Mouse (Mus musculus): ENCODE measurements at regions not wholly inside any gene's neighbourhood (a gene's known extent, or its start where the extent isn't known, plus 50 kb on each side); places are given as distances from the start of the nearest gene placed in this dataset.

DNA sequence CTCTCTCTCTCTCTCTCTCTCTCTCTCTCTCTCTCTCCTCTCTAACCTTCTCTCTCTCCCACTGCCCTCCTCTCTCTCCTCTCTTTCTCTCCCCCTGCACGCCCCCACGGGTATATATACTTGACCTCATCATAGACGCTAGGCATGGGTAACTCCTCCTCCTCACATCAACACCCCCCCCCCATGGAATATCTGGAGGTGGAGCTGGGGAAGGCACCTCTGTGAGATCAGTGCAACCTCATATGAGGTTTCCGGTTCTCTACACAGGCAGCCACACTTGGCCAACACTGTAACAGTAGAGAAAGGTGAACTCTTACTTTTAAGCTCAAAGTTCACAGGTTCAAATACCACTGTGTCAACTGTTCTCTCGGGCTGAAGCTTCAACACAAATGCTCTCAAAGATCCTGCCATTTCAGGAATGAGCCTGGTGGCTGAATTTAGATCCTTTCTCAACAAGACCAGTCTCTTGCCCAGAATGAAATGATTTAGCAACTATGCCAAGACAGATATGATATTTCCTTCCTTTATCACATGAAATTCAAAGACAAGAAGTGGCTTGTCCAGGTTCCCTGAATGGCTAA lies 172.1 kb upstream of the Bcl6 start:
- Histone ChIP-seq H3K9me3 (ENCODE audit: control insufficient read depth, low read length) (no peaks in the 10 kb centered on the region), H3K27ac (ENCODE audit: low read depth, low read length) (no peak overlapping the region), H3K4me2 (ENCODE audit: low read depth, low read length, severe bottlenecking) (no peak overlapping the region), H3K9ac (ENCODE audit: low read length) (no peak overlapping the region), H3K4me1 (replicated peaks; ENCODE audit: control insufficient read depth, insufficient read depth, low read length) (no peaks in the 10 kb centered on the region), H3K4me3 (ENCODE audit: low read depth, low read length) (no peak overlapping the region), H3K36me3 (ENCODE audit: control insufficient read depth, insufficient read depth, low read length) (no peaks in the 10 kb centered on the region), H3K27me3 (ENCODE audit: control insufficient read depth, insufficient read depth, low read length) (no peaks in the 10 kb centered on the region)
- 90% methylated on average over 5 of the region's 5 CpGs for WGBS
- ATAC-seq (replicated peaks; ENCODE audit: low FRiP score) (no peak), DNase-seq (ENCODE audit: low spot score) (no peak)

DNA sequence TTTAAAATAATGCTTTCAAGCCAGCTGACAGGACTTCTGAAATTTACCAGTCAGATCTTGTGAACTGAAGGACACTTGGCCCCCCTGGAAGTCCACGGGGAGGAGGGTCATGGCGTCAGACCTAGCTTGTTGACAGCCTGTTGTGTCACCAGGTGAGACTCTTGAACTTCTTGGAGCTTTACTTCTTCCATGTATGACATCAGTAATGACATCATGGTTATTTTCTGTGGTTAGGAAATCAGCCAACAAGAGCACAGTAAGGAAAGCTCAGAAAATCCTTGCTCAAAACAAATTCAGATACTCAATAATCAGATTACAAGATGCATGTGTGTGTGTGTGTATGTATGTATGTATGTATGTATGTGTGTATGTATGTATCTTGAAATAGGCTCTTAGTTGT lies 170.7 kb upstream of the Bcl6 start:
- Histone ChIP-seq H3K36me3 (ENCODE audit: control insufficient read depth, insufficient read depth, low read length) (no peaks in the 10 kb centered on the region), H3K27ac (ENCODE audit: low read depth, low read length) (no peak overlapping the region), H3K4me1 (replicated peaks; ENCODE audit: control insufficient read depth, insufficient read depth, low read length) (no peaks in the 10 kb centered on the region), H3K27me3 (ENCODE audit: control insufficient read depth, insufficient read depth, low read length) (no peaks in the 10 kb centered on the region), H3K9me3 (ENCODE audit: control insufficient read depth, low read length) (no peaks in the 10 kb centered on the region), H3K4me3 (ENCODE audit: low read depth, low read length) (no peak overlapping the region), H3K4me2 (ENCODE audit: low read depth, low read length, severe bottlenecking) (no peak overlapping the region), H3K9ac (ENCODE audit: low read length) (no peak overlapping the region)
- ATAC-seq (replicated peaks; ENCODE audit: low FRiP score) (no peak), DNase-seq (ENCODE audit: low spot score) (no peak)
- 83% methylated on average over 2 of the region's 2 CpGs for WGBS

DNA sequence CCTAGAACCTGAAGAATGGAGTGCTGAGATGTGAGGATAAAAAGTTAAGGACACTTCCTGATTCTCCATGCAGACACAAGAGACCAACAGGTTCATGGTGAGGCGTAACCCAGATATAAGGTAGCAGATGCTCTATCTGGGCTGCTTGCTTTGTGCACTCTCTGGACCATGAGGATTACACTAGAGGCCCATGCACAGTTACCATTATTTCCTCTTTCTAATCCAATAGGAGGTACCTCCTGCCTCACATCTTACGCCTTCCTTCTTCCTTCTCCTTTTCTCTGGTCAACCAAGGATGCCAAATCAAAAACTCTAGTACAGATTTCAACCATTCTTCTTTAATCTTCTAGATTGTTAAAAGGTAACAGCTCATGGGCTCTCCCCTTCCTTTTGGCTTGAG lies 169.1 kb upstream of the Bcl6 start:
- H3K4me2 ChIP-seq (ENCODE audit: low read depth, low read length, severe bottlenecking): no peak overlapping the region
- H3K36me3 ChIP-seq (ENCODE audit: control insufficient read depth, insufficient read depth, low read length): no peaks in the 10 kb centered on the region
- H3K27ac ChIP-seq (ENCODE audit: low read depth, low read length): no peak overlapping the region
- no peak for ATAC-seq (replicated peaks; ENCODE audit: low FRiP score)
- H3K9me3 ChIP-seq (ENCODE audit: control insufficient read depth, low read length): no peaks in the 10 kb centered on the region
- H3K4me1 ChIP-seq (replicated peaks; ENCODE audit: control insufficient read depth, insufficient read depth, low read length): no peaks in the 10 kb centered on the region
- 93% methylated on average over 2 of the region's 2 CpGs for WGBS
- no peak overlapping the region for H3K4me3 ChIP-seq (ENCODE audit: low read depth, low read length)
- DNase-seq (ENCODE audit: low spot score): no peak
- H3K27me3 ChIP-seq (ENCODE audit: control insufficient read depth, insufficient read depth, low read length): no peaks in the 10 kb centered on the region
- no peak overlapping the region for H3K9ac ChIP-seq (ENCODE audit: low read length)

DNA sequence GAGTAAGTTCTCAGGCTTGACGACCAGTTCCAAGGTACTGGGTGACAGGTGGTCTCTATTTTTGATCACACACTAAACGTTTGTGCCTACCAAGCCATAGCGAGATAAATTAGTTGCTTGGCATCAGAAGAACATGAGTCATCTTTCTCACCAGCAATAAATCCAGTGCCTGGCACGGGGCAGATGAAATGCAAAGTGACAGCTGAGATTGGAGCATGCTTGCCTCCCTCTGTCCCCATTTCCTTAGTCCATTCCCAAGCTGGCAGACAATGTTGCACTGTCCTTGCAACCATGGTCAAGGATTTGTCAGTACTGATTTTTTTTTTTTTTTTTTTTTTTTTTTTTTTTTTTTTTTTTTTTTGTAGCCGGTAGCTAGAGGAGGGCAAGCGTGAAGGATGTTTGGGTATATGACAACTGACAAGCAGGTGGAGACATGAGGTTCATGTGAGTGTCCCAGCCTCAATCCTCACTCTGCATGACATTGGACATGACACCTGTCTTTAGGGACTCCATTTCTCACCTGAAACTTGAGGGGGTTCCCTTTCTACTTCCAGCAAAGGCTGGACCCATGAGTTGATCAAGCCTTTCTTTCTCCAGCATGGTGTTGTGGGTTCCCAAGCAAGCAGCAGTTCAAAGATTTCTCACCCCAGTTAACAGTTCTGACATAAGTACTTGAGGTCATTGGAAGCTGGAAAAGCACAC lies 168.2 kb upstream of the Bcl6 start:
- Histone ChIP-seq H3K4me1 (replicated peaks; ENCODE audit: control insufficient read depth, insufficient read depth, low read length) (no peaks in the 10 kb centered on the region), H3K27me3 (ENCODE audit: control insufficient read depth, insufficient read depth, low read length) (no peaks in the 10 kb centered on the region), H3K36me3 (ENCODE audit: control insufficient read depth, insufficient read depth, low read length) (no peaks in the 10 kb centered on the region), H3K9me3 (ENCODE audit: control insufficient read depth, low read length) (no peaks in the 10 kb centered on the region), H3K27ac (ENCODE audit: low read depth, low read length) (no peak overlapping the region), H3K4me2 (ENCODE audit: low read depth, low read length, severe bottlenecking) (no peak overlapping the region), H3K9ac (ENCODE audit: low read length) (no peak overlapping the region), H3K4me3 (ENCODE audit: low read depth, low read length) (no peak overlapping the region)
- ATAC-seq (replicated peaks; ENCODE audit: low FRiP score) (no peak), DNase-seq (ENCODE audit: low spot score) (no peak)
- WGBS: 86% methylated on average over 6 of the region's 6 CpGs

DNA sequence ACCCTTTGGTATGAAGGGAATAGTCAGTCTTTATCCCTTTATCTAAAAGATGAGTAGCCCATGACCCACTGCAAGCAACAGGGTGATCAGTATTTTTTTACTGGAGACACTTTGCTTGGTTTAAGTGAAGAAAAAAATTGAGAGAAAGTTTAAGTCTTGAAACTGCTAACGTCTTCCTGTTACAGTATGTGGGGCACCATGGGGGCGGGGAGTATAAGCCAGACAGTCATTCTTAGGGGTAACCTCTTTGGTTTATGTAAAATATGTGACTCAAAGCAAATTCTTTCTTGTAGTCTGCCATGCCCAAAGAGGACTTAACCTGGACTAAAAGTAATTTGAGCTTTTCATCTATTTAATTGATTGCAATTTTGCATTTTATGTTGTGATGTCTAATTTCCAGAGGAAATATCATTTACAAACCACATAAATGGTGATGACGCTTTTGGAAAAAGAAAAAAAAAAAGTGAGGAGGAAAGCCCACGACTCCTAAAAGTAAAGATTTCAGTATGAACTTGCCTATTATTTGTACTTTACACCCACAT lies 166.2 kb upstream of the Bcl6 start:
- Histone ChIP-seq H3K9ac (ENCODE audit: low read length) (no peak overlapping the region), H3K9me3 (ENCODE audit: control insufficient read depth, low read length) (no peaks in the 10 kb centered on the region), H3K27me3 (ENCODE audit: control insufficient read depth, insufficient read depth, low read length) (no peaks in the 10 kb centered on the region), H3K4me1 (replicated peaks; ENCODE audit: control insufficient read depth, insufficient read depth, low read length) (no peaks in the 10 kb centered on the region), H3K27ac (ENCODE audit: low read depth, low read length) (no peak overlapping the region), H3K36me3 (ENCODE audit: control insufficient read depth, insufficient read depth, low read length) (no peaks in the 10 kb centered on the region), H3K4me2 (ENCODE audit: low read depth, low read length, severe bottlenecking) (no peak overlapping the region), H3K4me3 (ENCODE audit: low read depth, low read length) (no peak overlapping the region)
- ATAC-seq (replicated peaks; ENCODE audit: low FRiP score): no peak
- 82% methylated on average over 4 of the region's 4 CpGs for WGBS
- DNase-seq (ENCODE audit: low spot score): no peak

DNA sequence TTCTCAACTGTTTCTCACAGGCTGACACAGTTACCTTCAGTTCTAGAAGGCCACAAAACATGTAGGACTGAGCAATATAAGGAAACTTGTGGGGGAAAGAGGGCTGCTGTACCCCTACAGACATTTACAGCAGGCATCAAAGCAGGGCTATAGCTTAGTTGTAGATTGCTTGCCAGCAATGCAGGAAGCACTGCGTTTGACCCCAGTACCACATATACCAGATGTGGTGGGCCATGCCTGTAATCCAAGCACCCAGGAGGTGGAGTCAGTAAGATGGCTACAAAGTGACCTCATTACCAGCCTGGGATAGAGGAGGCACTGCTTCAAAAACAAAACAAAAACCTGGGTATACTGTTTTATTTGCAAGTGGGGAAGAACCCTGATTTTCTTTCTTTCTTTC lies 165.3 kb upstream of the Bcl6 start:
- no peak for ATAC-seq (replicated peaks; ENCODE audit: low FRiP score)
- 59% methylated on average over 1 of the region's 1 CpGs for WGBS

DNA sequence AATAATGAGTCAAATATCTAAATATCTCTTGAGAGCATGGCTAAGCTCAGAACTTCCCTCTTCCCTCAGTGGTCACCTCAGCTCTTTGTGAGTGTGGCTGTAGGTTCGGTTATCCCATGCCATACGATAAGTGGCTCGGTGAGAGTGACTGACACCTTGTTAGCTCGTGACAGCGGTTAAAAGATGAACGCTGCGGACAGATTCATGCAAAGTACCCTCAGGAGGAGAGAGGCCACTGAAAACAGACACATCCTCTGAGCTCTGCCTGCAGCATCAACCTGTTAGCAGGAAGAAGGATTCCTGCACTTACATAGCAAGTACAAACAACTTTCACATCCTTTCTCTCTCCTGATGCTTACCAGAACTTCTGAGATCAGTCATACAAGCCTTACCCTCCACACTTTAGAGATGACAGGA lies 163.2 kb upstream of the Bcl6 start:
- ATAC-seq (replicated peaks; ENCODE audit: low FRiP score) (no peak), DNase-seq (ENCODE audit: low spot score) (no peak)
- Histone ChIP-seq H3K9me3 (ENCODE audit: control insufficient read depth, low read length) (no peaks in the 10 kb centered on the region), H3K9ac (ENCODE audit: low read length) (no peak overlapping the region), H3K36me3 (ENCODE audit: control insufficient read depth, insufficient read depth, low read length) (no peaks in the 10 kb centered on the region), H3K27ac (ENCODE audit: low read depth, low read length) (no peak overlapping the region), H3K4me1 (replicated peaks; ENCODE audit: control insufficient read depth, insufficient read depth, low read length) (no peaks in the 10 kb centered on the region), H3K27me3 (ENCODE audit: control insufficient read depth, insufficient read depth, low read length) (no peaks in the 10 kb centered on the region), H3K4me2 (ENCODE audit: low read depth, low read length, severe bottlenecking) (no peak overlapping the region), H3K4me3 (ENCODE audit: low read depth, low read length) (no peak overlapping the region)
- 92% methylated on average over 7 of the region's 7 CpGs for WGBS

More for the DNA sequence above, 165.3 kb upstream of the Bcl6 start:
- no peak overlapping the region for H3K9ac ChIP-seq (ENCODE audit: low read length)
- H3K4me1 ChIP-seq (replicated peaks; ENCODE audit: control insufficient read depth, insufficient read depth, low read length): no peaks in the 10 kb centered on the region
- DNase-seq (ENCODE audit: low spot score): no peak
- no peak overlapping the region for H3K4me3 ChIP-seq (ENCODE audit: low read depth, low read length)
- no peaks in the 10 kb centered on the region for H3K27me3 ChIP-seq (ENCODE audit: control insufficient read depth, insufficient read depth, low read length)
- H3K4me2 ChIP-seq (ENCODE audit: low read depth, low read length, severe bottlenecking): no peak overlapping the region
- H3K9me3 ChIP-seq (ENCODE audit: control insufficient read depth, low read length): no peaks in the 10 kb centered on the region
- H3K27ac ChIP-seq (ENCODE audit: low read depth, low read length): no peak overlapping the region
- no peaks in the 10 kb centered on the region for H3K36me3 ChIP-seq (ENCODE audit: control insufficient read depth, insufficient read depth, low read length)

DNA sequence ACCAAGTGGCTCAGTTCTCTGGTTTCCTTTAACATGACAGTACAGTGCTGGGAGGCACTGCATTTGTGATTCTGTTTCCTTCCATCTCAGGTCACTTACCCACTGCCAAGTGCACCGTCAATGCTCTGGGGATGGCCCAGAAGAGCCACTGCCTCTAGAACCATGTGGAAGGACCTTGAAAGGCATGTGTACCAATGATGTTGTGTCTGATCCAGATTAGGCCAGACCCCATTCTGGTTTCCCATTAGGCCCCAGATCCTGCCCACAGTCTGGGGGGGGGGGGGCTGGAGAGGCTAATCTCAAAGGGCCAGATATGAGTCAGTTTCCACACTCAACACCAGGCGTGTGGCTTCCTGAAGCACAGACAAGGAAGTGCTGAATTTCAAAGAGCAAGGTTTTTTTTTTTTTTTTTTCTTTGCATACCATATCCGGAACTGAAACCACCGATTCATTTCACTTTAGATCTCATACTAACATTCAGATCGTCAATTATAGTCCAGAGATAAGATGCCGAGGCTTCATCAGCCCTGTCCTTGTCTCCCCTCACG lies 162.6 kb upstream of the Bcl6 start:
- Histone ChIP-seq H3K9ac (ENCODE audit: low read length) (no peak overlapping the region), H3K27me3 (ENCODE audit: control insufficient read depth, insufficient read depth, low read length) (no peaks in the 10 kb centered on the region), H3K4me2 (ENCODE audit: low read depth, low read length, severe bottlenecking) (no peak overlapping the region), H3K9me3 (ENCODE audit: control insufficient read depth, low read length) (no peaks in the 10 kb centered on the region), H3K36me3 (ENCODE audit: control insufficient read depth, insufficient read depth, low read length) (no peaks in the 10 kb centered on the region), H3K27ac (ENCODE audit: low read depth, low read length) (no peak overlapping the region), H3K4me3 (ENCODE audit: low read depth, low read length) (no peak overlapping the region), H3K4me1 (replicated peaks; ENCODE audit: control insufficient read depth, insufficient read depth, low read length) (no peaks in the 10 kb centered on the region)
- ATAC-seq (replicated peaks; ENCODE audit: low FRiP score): no peak
- WGBS: 86% methylated on average over 7 of the region's 7 CpGs
- no peak for DNase-seq (ENCODE audit: low spot score)

DNA sequence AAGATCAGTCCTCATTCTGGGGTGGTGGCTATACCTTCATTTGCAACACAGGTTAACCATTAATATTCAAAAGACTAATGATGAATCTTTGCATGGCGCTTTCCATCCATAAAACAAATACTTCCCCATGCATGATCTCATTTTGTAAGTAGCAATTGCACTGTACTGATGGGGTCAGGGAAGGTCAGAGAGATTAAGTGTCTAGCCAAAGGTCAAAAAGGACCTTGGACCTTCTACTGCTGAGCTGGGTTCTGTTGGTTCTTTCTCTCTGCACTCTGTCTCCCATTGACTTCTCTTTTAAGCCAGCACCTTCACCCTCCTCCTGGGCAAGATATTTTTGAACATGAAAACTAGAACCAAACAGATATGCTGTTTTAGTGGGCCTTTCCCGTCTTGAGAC lies 161.9 kb upstream of the Bcl6 start:
- Histone ChIP-seq H3K4me2 (ENCODE audit: low read depth, low read length, severe bottlenecking) (no peak overlapping the region), H3K4me1 (replicated peaks; ENCODE audit: control insufficient read depth, insufficient read depth, low read length) (no peaks in the 10 kb centered on the region), H3K27ac (ENCODE audit: low read depth, low read length) (no peak overlapping the region), H3K27me3 (ENCODE audit: control insufficient read depth, insufficient read depth, low read length) (no peaks in the 10 kb centered on the region), H3K9ac (ENCODE audit: low read length) (no peak overlapping the region), H3K36me3 (ENCODE audit: control insufficient read depth, insufficient read depth, low read length) (no peaks in the 10 kb centered on the region), H3K4me3 (ENCODE audit: low read depth, low read length) (no peak overlapping the region), H3K9me3 (ENCODE audit: control insufficient read depth, low read length) (no peaks in the 10 kb centered on the region)
- ATAC-seq (replicated peaks; ENCODE audit: low FRiP score) (no peak), DNase-seq (ENCODE audit: low spot score) (no peak)
- WGBS: 92% methylated on average over 2 of the region's 2 CpGs
